Mouse (Mus musculus): ENCODE results near the gene Trpm1.

Gene Trpm1

GRCm38 (mm10) chr7:64231996-64232395, 78.4 kb downstream of the Trpm1 start:
- no peak for DNase-seq (ENCODE audit: extremely low spot score, low read depth, low spot score)

GRCm38 (mm10) chr7:64234310-64234820, 80.7 kb downstream of the Trpm1 start:
- DNase-seq (ENCODE audit: extremely low spot score, low read depth, low spot score): no peak

- no peak for DNase-seq (ENCODE audit: extremely low spot score, low read depth, low spot score)
Observed at GRCm38 (mm10) chr7:64236521-64236920, 82.9 kb downstream of the Trpm1 start.

GRCm38 (mm10) chr7:64237747-64238146, 84.1 kb downstream of the Trpm1 start:
- DNase-seq (ENCODE audit: extremely low spot score, low read depth, low spot score): no peak

GRCm38 (mm10) chr7:64238410-64239086, 84.9 kb downstream of the Trpm1 start:
- DNase-seq (ENCODE audit: extremely low spot score, low read depth, low spot score): no peak

GRCm38 (mm10) chr7:64239138-64239805, 85.6 kb downstream of the Trpm1 start:
- DNase-seq (ENCODE audit: extremely low spot score, low read depth, low spot score): no peak

- DNase-seq (ENCODE audit: extremely low spot score, low read depth, low spot score): no peak
Observed at GRCm38 (mm10) chr7:64239806-64240315, 86.2 kb downstream of the Trpm1 start.

- no peak for DNase-seq (ENCODE audit: extremely low spot score, low read depth, low spot score)
Observed at GRCm38 (mm10) chr7:64242424-64242823, 88.8 kb downstream of the Trpm1 start.

GRCm38 (mm10) chr7:64244371-64244770, 90.7 kb downstream of the Trpm1 start:
- no peak for DNase-seq (ENCODE audit: extremely low spot score, low read depth, low spot score)

GRCm38 (mm10) chr7:64246713-64247112, 93.1 kb downstream of the Trpm1 start:
- no peak for DNase-seq (ENCODE audit: extremely low spot score, low read depth, low spot score)

- no peak for DNase-seq (ENCODE audit: extremely low spot score, low read depth, low spot score)
Observed at GRCm38 (mm10) chr7:64248352-64248751, 94.7 kb downstream of the Trpm1 start.

GRCm38 (mm10) chr7:64249715-64250114, 96.1 kb downstream of the Trpm1 start:
- no peak for DNase-seq (ENCODE audit: extremely low spot score, low read depth, low spot score)

GRCm38 (mm10) chr7:64250417-64250816, 96.8 kb downstream of the Trpm1 start:
- DNase-seq (ENCODE audit: extremely low spot score, low read depth, low spot score): no peak

- no peak for DNase-seq (ENCODE audit: extremely low spot score, low read depth, low spot score)
Observed at GRCm38 (mm10) chr7:64253736-64254135, 100.1 kb downstream of the Trpm1 start.

- no peak for DNase-seq (ENCODE audit: extremely low spot score, low read depth, low spot score)
Observed at GRCm38 (mm10) chr7:64265502-64266279, 112.1 kb downstream of the Trpm1 start.

- DNase-seq (ENCODE audit: extremely low spot score, low read depth, low spot score): no peak
Observed at GRCm38 (mm10) chr7:64266587-64266986, 113.0 kb downstream of the Trpm1 start.

- DNase-seq (ENCODE audit: extremely low spot score, low read depth, low spot score): no peak
Observed at GRCm38 (mm10) chr7:64271926-64272325, 118.3 kb downstream of the Trpm1 start.

- DNase-seq (ENCODE audit: extremely low spot score, low read depth, low spot score): no peak
Observed at GRCm38 (mm10) chr7:64275518-64275917, 121.9 kb downstream of the Trpm1 start.

GRCm38 (mm10) chr7:64276921-64277320, 123.3 kb downstream of the Trpm1 start:
- DNase-seq (ENCODE audit: extremely low spot score, low read depth, low spot score): no peak

- DNase-seq (ENCODE audit: extremely low spot score, low read depth, low spot score): no peak
Observed at GRCm38 (mm10) chr7:64278526-64278925, 124.9 kb downstream of the Trpm1 start.

GRCm38 (mm10) chr7:64279548-64279947, 125.9 kb downstream of the Trpm1 start:
- no peak for DNase-seq (ENCODE audit: extremely low spot score, low read depth, low spot score)

All from hindlimb bud, embryonic 11.5 days (tissue).